Mouse (Mus musculus) lung, embryonic 14.5 days (tissue): ENCODE data around the gene Pdzd9. TPM values are rescaled to one million over a fixed set of nuclear protein-coding genes. Genes with fewer than 3 reads are reported as not detected.

Source experiments
- ATAC-seq: fragments of 200-750 bp; cut with Nextera tagmentation; 2 replicates; pipeline ENCODE4 v1.8.0; 2017; ENCODE audit warnings: mild to moderate bottlenecking, moderate TSS enrichment, moderate library complexity; ENCODE audit not compliant: insufficient read depth
- DNase-seq: peaks from one replicate; pipeline ENCODE4 v3.0.0-alpha.2; 2015
- H3K27ac ChIP-seq: fragments of 300-500 bp; sonication (generic); 2 replicates; pipeline ENCODE4 v1.5.1; 2014; ENCODE audit warnings: low read depth, mild to moderate bottlenecking, moderate library complexity
- H3K27me3 ChIP-seq: fragments of 300-500 bp; sonication (generic); 2 replicates; pipeline ENCODE4 v1.6.1; 2014; ENCODE audit warnings: low read length, control low read depth; ENCODE audit not compliant: insufficient read depth
- H3K36me3 ChIP-seq: fragments of 300-500 bp; sonication (generic); 2 replicates; pipeline ENCODE4 v1.6.1; 2014; ENCODE audit warnings: control low read depth; ENCODE audit not compliant: insufficient read depth
- H3K4me1 ChIP-seq: fragments of 300-500 bp; sonication (generic); 2 replicates; pipeline ENCODE4 v1.6.1; 2014; ENCODE audit warnings: antibody characterized with exemption, control low read depth; ENCODE audit not compliant: insufficient read depth
- H3K4me2 ChIP-seq: fragments of 300-500 bp; sonication (generic); 2 replicates; pipeline ENCODE4 v1.6.1; 2014; ENCODE audit warnings: mild to moderate bottlenecking
- H3K4me3 ChIP-seq: fragments of 300-500 bp; sonication (generic); 2 replicates; pipeline ENCODE4 v1.5.1; 2014; ENCODE audit warnings: low read depth, low read length
- H3K9ac ChIP-seq: fragments of 300-500 bp; sonication (generic); 2 replicates; pipeline ENCODE4 v1.6.1; 2014
- H3K9me3 ChIP-seq: fragments of 300-500 bp; sonication (generic); 2 replicates; pipeline ENCODE4 v1.6.1; 2016; ENCODE audit warnings: low read depth, low read length, control low read depth
- CTCF ChIP-seq: IDR thresholded peaks from 2 replicates; pipeline ENCODE4 v1.5.1; 2016; ENCODE audit warnings: antibody characterized with exemption, low read depth
- WGBS: fragments of 180-500 bp; shearing (Covaris S2); extraction: QIAGEN DNeasy Blood & Tissue Kit; methylation state at CpG from one replicate; pipeline ENCODE4 v1.1.7; 2014; 5-methylcytosine and 5-hydroxymethylcytosine counted together
- polyA plus RNA-seq: library from polyadenylated mRNA; unstranded; fragments of >200 nt; fragmentation: Nextera tagmentation; extraction: Ambion mirVana; gene quantifications from 2 replicates; pipeline ENCODE4 v1.2.1, GENCODE M21; 2014

Gene Pdzd9
- polyA plus RNA-seq, 1 experiment from 2014 or later, result 0.22 TPM

GRCm38 (mm10) chr7:120635821-120636220 is 34.3 kb downstream of the Pdzd9 start:
- Histone ChIP-seq H3K36me3 (peaks cover 33% of the 10 kb centered on the region), H3K9ac (peak overlapping the region; percentile 96), H3K4me1 (peaks cover 8% of the 10 kb centered on the region; the same call in 1 of the 2 replicates), H3K9me3 (no peaks in the 10 kb centered on the region), H3K27me3 (no peaks in the 10 kb centered on the region), H3K4me2 (peak overlapping the region; percentile 93), H3K27ac (0 out of 2 replicates have a peak overlapping the region, but pooled peaks have one; percentile 9), H3K4me3 (peak overlapping the region; percentile 98)
- peak; percentile 13 for DNase-seq
- ATAC-seq, result no peak
- under 1% methylated on average over 11 of the region's 11 CpGs for WGBS
- TF ChIP-seq CTCF, result 0 out of 2 replicates have a peak, but pooled peaks have one; percentile 0

- Histone ChIP-seq H3K4me2 (peak overlapping the region; percentile 93), H3K4me3 (peak overlapping the region; percentile 98), H3K9me3 (no peaks in the 10 kb centered on the region), H3K4me1 (peaks cover 8% of the 10 kb centered on the region; the same call in 1 of the 2 replicates), H3K36me3 (peaks cover 29% of the 10 kb centered on the region), H3K27me3 (no peaks in the 10 kb centered on the region), H3K27ac (peak overlapping the region; percentile 93), H3K9ac (peak overlapping the region; percentile 96)
- under 1% methylated on average over 32 of the region's 32 CpGs for WGBS
- DNase-seq, result no peak
- TF ChIP-seq CTCF, result no peak
- no peak; the same call in 1 of the 2 replicates for ATAC-seq
Observed at GRCm38 (mm10) chr7:120635362-120635781, 34.8 kb downstream of the Pdzd9 start.

- Histone ChIP-seq H3K9me3 (no peaks in the 10 kb centered on the region), H3K27ac (peak within 1 kb of the TSS; percentile 93), H3K4me3 (peak within 1 kb of the TSS; percentile 98), H3K27me3 (no peaks in the 10 kb centered on the region), H3K4me2 (peak within 1 kb of the TSS; percentile 93), H3K36me3 (peaks cover 24% of the 10 kb centered on the region), H3K9ac (peak within 1 kb of the TSS; percentile 96), H3K4me1 (peaks cover 8% of the 10 kb centered on the region; the same call in 1 of the 2 replicates)
- DNase-seq (peak; percentile 96), ATAC-seq (peak; percentile 100)
- under 1% methylated on average over 45 of the region's 45 CpGs for WGBS
- peak; percentile 85 for TF ChIP-seq CTCF
Observed at GRCm38 (mm10) chr7:120634711-120635361, 35.3 kb downstream of the Pdzd9 start, which contains the start of gene Uqcrc2. Gene Uqcrc2, plus strand, starts transcription at chr7:120635176.

DNA sequence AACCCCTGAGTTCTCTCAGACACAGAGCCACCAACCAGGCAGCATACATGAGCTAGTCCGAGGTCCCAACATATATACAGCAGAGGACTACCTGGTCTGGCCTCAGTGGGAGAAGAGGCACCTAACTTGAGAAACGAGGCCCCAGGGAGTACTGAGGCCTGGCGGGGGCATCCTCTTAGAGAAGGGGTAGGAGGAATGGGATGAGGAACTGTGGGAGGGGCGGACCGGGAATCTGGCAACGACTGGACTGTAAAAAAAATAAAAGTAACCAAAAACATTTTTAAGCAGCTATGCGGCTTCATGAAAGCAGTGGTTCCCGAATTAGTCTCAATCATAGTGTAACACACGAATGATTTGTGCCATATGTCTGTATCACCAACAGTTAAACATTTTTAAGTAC is 35.8 kb downstream of the Pdzd9 start:
- Histone ChIP-seq H3K4me2 (peak overlapping the region; percentile 93), H3K27me3 (no peaks in the 10 kb centered on the region), H3K9me3 (no peaks in the 10 kb centered on the region), H3K4me1 (peaks cover 8% of the 10 kb centered on the region; the same call in 1 of the 2 replicates), H3K4me3 (peak overlapping the region; percentile 98), H3K9ac (peak overlapping the region; percentile 96), H3K27ac (peak overlapping the region; percentile 93), H3K36me3 (peaks cover 18% of the 10 kb centered on the region)
- WGBS, result 3% methylated on average over 9 of the region's 9 CpGs
- no peak for TF ChIP-seq CTCF
- ATAC-seq (peak; percentile 39), DNase-seq (peak; percentile 47)

- Histone ChIP-seq H3K4me3 (no peak overlapping the region), H3K4me2 (no peak overlapping the region), H3K36me3 (peaks cover 3% of the 10 kb centered on the region; the same call in 1 of the 2 replicates), H3K9me3 (no peaks in the 10 kb centered on the region), H3K4me1 (peaks cover 8% of the 10 kb centered on the region; the same call in 1 of the 2 replicates), H3K27me3 (no peaks in the 10 kb centered on the region), H3K27ac (no peak overlapping the region), H3K9ac (no peak overlapping the region)
- ATAC-seq (no peak), DNase-seq (peak; percentile 57)
- WGBS, result 63% methylated on average over 1 of the region's 1 CpGs
- TF ChIP-seq CTCF, result peak; percentile 35
Observed at GRCm38 (mm10) chr7:120632518-120632917, 37.6 kb downstream of the Pdzd9 start.

GRCm38 (mm10) chr7:120620841-120621240 is 49.3 kb downstream of the Pdzd9 start:
- no peaks in the 10 kb centered on the region for H3K9me3 ChIP-seq
- DNase-seq, result no peak
- no peak overlapping the region for H3K4me2 ChIP-seq
- no peak overlapping the region for H3K27ac ChIP-seq
- H3K9ac ChIP-seq, result no peak overlapping the region
- no peaks in the 10 kb centered on the region for H3K4me1 ChIP-seq
- no peaks in the 10 kb centered on the region for H3K36me3 ChIP-seq
- no peak for TF ChIP-seq CTCF
- WGBS, result 86% methylated on average over 9 of the region's 9 CpGs
- no peak for ATAC-seq
- H3K27me3 ChIP-seq, result no peaks in the 10 kb centered on the region
- no peak overlapping the region for H3K4me3 ChIP-seq

GRCm38 (mm10) chr7:120620075-120620771 is 49.9 kb downstream of the Pdzd9 start:
- WGBS, result 74% methylated on average over 8 of the region's 8 CpGs

More at GRCm38 (mm10) chr7:120620075-120620771, 49.9 kb downstream of the Pdzd9 start:
- Histone ChIP-seq H3K4me3 (no peak overlapping the region), H3K36me3 (no peaks in the 10 kb centered on the region), H3K4me1 (no peaks in the 10 kb centered on the region), H3K4me2 (no peak overlapping the region), H3K27ac (no peak overlapping the region), H3K9me3 (no peaks in the 10 kb centered on the region), H3K9ac (no peak overlapping the region), H3K27me3 (no peaks in the 10 kb centered on the region)
- no peak for TF ChIP-seq CTCF
- DNase-seq (no peak), ATAC-seq (no peak)

Other genes with a start within 250 kb of the Pdzd9 start
- 195 and 197 TPM in 2 replicates for gene Uqcrc2, start 35.2 kb downstream of the Pdzd9 start, polyA plus RNA-seq
- gene Mosmo, start 7.3 kb upstream of the Pdzd9 start, polyA plus RNA-seq, result 14.9 and 15.3 TPM in 2 replicates
- gene Vwa3a, start 69.0 kb upstream of the Pdzd9 start, polyA plus RNA-seq, result 0.20 and 0.27 TPM in 2 replicates
- gene Gm5737, start 142.0 kb upstream of the Pdzd9 start, polyA plus RNA-seq, result not detected in 2 replicates
- 11.2 and 13.0 TPM in 2 replicates for gene Eef2k, start 172.5 kb upstream of the Pdzd9 start, polyA plus RNA-seq
- 24.3 and 24.6 TPM in 2 replicates for gene Polr3e, start 247.4 kb upstream of the Pdzd9 start, polyA plus RNA-seq